Mouse (Mus musculus) MEL (cell line): ENCODE data around the gene Ap4b1. TPM values are rescaled to one million over a fixed set of nuclear protein-coding genes. Genes with fewer than 3 reads are reported as not detected.

ENCODE experiments used
- DNase-seq: peaks from one replicate; pipeline ENCODE4 v3.0.0; 2011; ENCODE audit warnings: low read depth, low spot score
- H3K27ac ChIP-seq: 2 replicates; pipeline ENCODE4 v1.5.1; 2012; ENCODE audit warnings: low read depth, mild to moderate bottlenecking, control low read depth, low read length, moderate library complexity; ENCODE audit not compliant: control insufficient read depth
- H3K27me3 ChIP-seq, 2 experiments: fragments of 150-350 bp in 1 of 2; sonication (generic) in 1 of 2; 2 replicates each; pipeline ENCODE4 v1.6.1; 2012; ENCODE audit warnings: low read length in 2 of 2, mild to moderate bottlenecking in 2 of 2, improper control_type of control experiment in 1 of 2, moderate library complexity in 1 of 2; ENCODE audit not compliant: insufficient read depth in 2 of 2, control insufficient read depth in 1 of 2
- H3K36me3 ChIP-seq, 2 experiments: 2 replicates each; pipeline ENCODE4 v1.6.1; 2012 to 2014; ENCODE audit warnings: low read length in 2 of 2, improper control_type of control experiment in 1 of 2, inconsistent platforms in 1 of 2, mild to moderate bottlenecking in 1 of 2; ENCODE audit not compliant: insufficient read depth in 2 of 2, control insufficient read depth in 1 of 2
- H3K4me1 ChIP-seq, 2 experiments: fragments of 150-350 bp in 1 of 2; sonication (generic) in 1 of 2; 2 replicates each; pipeline ENCODE4 v1.6.1; 2012; ENCODE audit warnings: low read length in 2 of 2, improper control_type of control experiment in 1 of 2, mild to moderate bottlenecking in 1 of 2; ENCODE audit not compliant: insufficient read depth in 2 of 2, control insufficient read depth in 1 of 2
- H3K4me3 ChIP-seq, 2 experiments: fragments of 150-350 bp in 1 of 2; sonication (generic) in 1 of 2; 2 replicates each; pipeline ENCODE4 v1.5.1; 2012; ENCODE audit warnings: low read depth in 2 of 2, low read length in 2 of 2, mild to moderate bottlenecking in 2 of 2, moderate library complexity in 2 of 2, control low read depth in 1 of 2, improper control_type of control experiment in 1 of 2; ENCODE audit not compliant: control insufficient read depth in 1 of 2, insufficient read depth in 1 of 2
- H3K79me2 ChIP-seq: 2 replicates; pipeline ENCODE4 v1.6.1; 2012; ENCODE audit warnings: mild to moderate bottlenecking, low read length, moderate library complexity; ENCODE audit not compliant: control insufficient read depth, poor library complexity, insufficient read depth
- H3K9ac ChIP-seq: 2 replicates; pipeline ENCODE4 v1.6.1; 2012; ENCODE audit warnings: low read depth, mild to moderate bottlenecking, control low read depth, low read length, moderate library complexity; ENCODE audit not compliant: control insufficient read depth, poor library complexity, severe bottlenecking
- H3K9me3 ChIP-seq: fragments of 150-350 bp; sonication (generic); replicated peaks from 2 replicates; pipeline ENCODE4 v1.6.1; 2012; ENCODE audit warnings: mild to moderate bottlenecking, low read length, improper control_type of control experiment, moderate library complexity; ENCODE audit not compliant: insufficient read depth
- BHLHE40 ChIP-seq: IDR thresholded peaks from 2 replicates; pipeline ENCODE4 v1.6.1; 2012; ENCODE audit warnings: low read depth, mild to moderate bottlenecking, inconsistent platforms, low read length, improper control_type of control experiment, borderline replicate concordance
- CHD1 ChIP-seq: IDR thresholded peaks from 2 replicates; pipeline ENCODE4 v1.6.1; 2012; ENCODE audit warnings: low read depth, mild to moderate bottlenecking, inconsistent platforms, low read length, improper control_type of control experiment
- CHD2 ChIP-seq: IDR thresholded peaks from 2 replicates; pipeline ENCODE4 v1.6.1; 2011; ENCODE audit warnings: low read length, improper control_type of control experiment
- CTCF ChIP-seq, 3 experiments: IDR thresholded peaks in 2 of 3; conservative IDR thresholded peaks in 1 of 3; 2 replicates each; pipeline ENCODE4 v1.5.1; 2011 to 2012; ENCODE audit warnings: low read length in 3 of 3, low read depth in 2 of 3, mild to moderate bottlenecking in 2 of 3, improper control_type of control experiment in 1 of 3, inconsistent platforms in 1 of 3, mixed read lengths in 1 of 3, moderate library complexity in 1 of 3; ENCODE audit not compliant: control insufficient read depth in 1 of 3, insufficient read depth in 1 of 3, poor library complexity in 1 of 3, severe bottlenecking in 1 of 3
- E2F4 ChIP-seq: IDR thresholded peaks from 2 replicates; pipeline ENCODE4 v1.6.1; 2011; ENCODE audit warnings: low read depth, low read length, improper control_type of control experiment, borderline replicate concordance
- ELF1 ChIP-seq: IDR thresholded peaks from 2 replicates; pipeline ENCODE4 v1.6.1; 2014; ENCODE audit warnings: low read depth, mild to moderate bottlenecking, inconsistent platforms, low read length, improper control_type of control experiment, moderate library complexity
- EP300 ChIP-seq, 2 experiments: IDR thresholded peaks; 2 replicates each; pipeline ENCODE4 v1.6.1; 2011; ENCODE audit warnings: improper control_type of control experiment in 2 of 2, low read length in 2 of 2, low read depth in 1 of 2, mild to moderate bottlenecking in 1 of 2
- GABPA ChIP-seq: IDR thresholded peaks from 2 replicates; pipeline ENCODE4 v1.6.1; 2012; ENCODE audit warnings: low read depth, mild to moderate bottlenecking, inconsistent platforms, low read length, improper control_type of control experiment, moderate library complexity
- HCFC1 ChIP-seq: IDR thresholded peaks from 2 replicates; pipeline ENCODE4 v1.6.1; 2012; ENCODE audit warnings: low read depth, mild to moderate bottlenecking, inconsistent platforms, low read length, improper control_type of control experiment, moderate library complexity
- JUND ChIP-seq: IDR thresholded peaks from 2 replicates; pipeline ENCODE4 v1.6.1; 2011; ENCODE audit warnings: low read depth, mild to moderate bottlenecking, improper control_type of control experiment, low read length
- KAT2A ChIP-seq: conservative IDR thresholded peaks from 2 replicates; pipeline ENCODE4 v1.6.1; 2012; ENCODE audit warnings: low read depth, low read length, improper control_type of control experiment, inconsistent platforms
- MAFK ChIP-seq: IDR thresholded peaks from 2 replicates; pipeline ENCODE4 v1.6.1; 2011; ENCODE audit warnings: low read depth, mild to moderate bottlenecking, low read length, improper control_type of control experiment, borderline replicate concordance
- MAZ ChIP-seq: IDR thresholded peaks from 2 replicates; pipeline ENCODE4 v1.6.1; 2012; ENCODE audit warnings: low read depth, mild to moderate bottlenecking, inconsistent platforms, low read length, improper control_type of control experiment
- MEF2A ChIP-seq: IDR thresholded peaks from 2 replicates; pipeline ENCODE4 v1.6.1; 2014; ENCODE audit warnings: low read depth, mild to moderate bottlenecking, inconsistent platforms, low read length, improper control_type of control experiment; ENCODE audit not compliant: poor library complexity, insufficient replicate concordance, severe bottlenecking; ENCODE audit errors: extremely low read depth
- MXI1 ChIP-seq: IDR thresholded peaks from 2 replicates; pipeline ENCODE4 v1.6.1; 2011; ENCODE audit warnings: mild to moderate bottlenecking, low read depth, low read length, improper control_type of control experiment
- MYB ChIP-seq: IDR thresholded peaks from 2 replicates; pipeline ENCODE4 v1.6.1; 2011; ENCODE audit warnings: mild to moderate bottlenecking, low read depth, low read length, improper control_type of control experiment
- NELFE ChIP-seq: IDR thresholded peaks from 2 replicates; pipeline ENCODE4 v1.6.1; 2011; ENCODE audit warnings: low read depth, low read length, improper control_type of control experiment
- NRF1 ChIP-seq: IDR thresholded peaks from 2 replicates; pipeline ENCODE4 v1.6.1; 2014; ENCODE audit warnings: low read depth, mild to moderate bottlenecking, inconsistent platforms, low read length, improper control_type of control experiment, moderate library complexity; ENCODE audit not compliant: poor library complexity, insufficient read depth, severe bottlenecking
- POLR2A ChIP-seq, 2 experiments: IDR thresholded peaks; 2 replicates each; pipeline ENCODE4 v1.6.1; 2011 to 2012; ENCODE audit warnings: low read length in 2 of 2, mild to moderate bottlenecking in 2 of 2, control low read depth in 1 of 2, improper control_type of control experiment in 1 of 2, low read depth in 1 of 2, moderate library complexity in 1 of 2; ENCODE audit not compliant: control insufficient read depth in 1 of 2, insufficient read depth in 1 of 2, poor library complexity in 1 of 2
- POLR2AphosphoS5 ChIP-seq: IDR thresholded peaks from 2 replicates; pipeline ENCODE4 v1.6.1; 2012; ENCODE audit warnings: low read depth, borderline replicate concordance, mild to moderate bottlenecking, inconsistent platforms, low read length, moderate library complexity, mixed read lengths
- RCOR1 ChIP-seq: IDR thresholded peaks from 2 replicates; pipeline ENCODE4 v1.6.1; 2012; ENCODE audit warnings: low read depth, mild to moderate bottlenecking, inconsistent platforms, low read length, improper control_type of control experiment
- TAL1 ChIP-seq: IDR thresholded peaks from 2 replicates; pipeline ENCODE4 v1.6.1; 2012; ENCODE audit warnings: mild to moderate bottlenecking, inconsistent platforms, low read length, moderate library complexity, mixed read lengths
- TCF12 ChIP-seq: IDR thresholded peaks from 2 replicates; pipeline ENCODE4 v1.6.1; 2014; ENCODE audit warnings: low read depth, mild to moderate bottlenecking, inconsistent platforms, low read length, improper control_type of control experiment, moderate library complexity
- UBTF ChIP-seq: IDR thresholded peaks from 2 replicates; pipeline ENCODE4 v1.6.1; 2012; ENCODE audit warnings: low read depth, mild to moderate bottlenecking, inconsistent platforms, low read length, improper control_type of control experiment, moderate library complexity, borderline replicate concordance; ENCODE audit not compliant: insufficient read depth
- ZMIZ1 ChIP-seq: IDR thresholded peaks from 2 replicates; pipeline ENCODE4 v1.6.1; 2012; ENCODE audit warnings: low read depth, mild to moderate bottlenecking, inconsistent platforms, low read length, improper control_type of control experiment, moderate library complexity
- ZNF384 ChIP-seq: IDR thresholded peaks from 2 replicates; pipeline ENCODE4 v1.6.1; 2012; ENCODE audit warnings: low read depth, mild to moderate bottlenecking, inconsistent platforms, low read length, improper control_type of control experiment
- polyA plus RNA-seq, 2 experiments: library from polyadenylated mRNA; stranded (reverse) in 1 of 2; unstranded in 1 of 2; fragments of >175 nt in 1 of 2; fragments of >200 nt in 1 of 2; gene quantifications; 2 replicates each; pipeline versions ENCODE4 v1.2.1 to v1.2.4; 2012; ENCODE audit warnings: low replicate concordance in 2 of 2, low read depth in 1 of 2; ENCODE audit not compliant: insufficient read length in 2 of 2, insufficient read depth in 1 of 2, missing spikeins in 1 of 2
- total RNA-seq: library from RNA; depleted of rRNA; stranded (reverse); fragments of 300-350 nt; gene quantifications from 2 replicates; pipeline ENCODE4 v1.2.3, GENCODE M21; 2012

The Ap4b1 gene
- total and polyA plus RNA-seq, 3 experiments: 15.1 to 20.2 TPM; not detected in 1

GRCm38 (mm10) chr3:103773508-103773907, 35.8 kb upstream of the Ap4b1 start:
- peak overlapping the region; percentile 7; the same call in 1 of the 2 replicates for H3K27ac ChIP-seq
- H3K9ac ChIP-seq: no peak overlapping the region

GRCm38 (mm10) chr3:103774009-103774408, 35.3 kb upstream of the Ap4b1 start:
- H3K27ac ChIP-seq: no peak overlapping the region
- no peak overlapping the region for H3K9ac ChIP-seq
- DNase-seq: no peak
- H3K4me3 ChIP-seq: no peak overlapping the region
- H3K79me2 ChIP-seq: peaks cover 16% of the 10 kb centered on the region
- H3K27me3 ChIP-seq: no peaks in the 10 kb centered on the region
- H3K36me3 ChIP-seq: peaks cover 5 to 10% of the 10 kb centered on the region in 2 experiments
- TF ChIP-seq NRF1: no peak
- no peak for TF ChIP-seq GABPA
- no peak for TF ChIP-seq EP300 (IDR thresholded peaks at IDR 0.05; ENCODE audit: low read depth in 1 of 2, low read length in 2 of 2)
- TF ChIP-seq ZMIZ1: no peak
- no peak for TF ChIP-seq NELFE
- TF ChIP-seq CTCF (IDR thresholded peaks at IDR 0.05 in 2 of 3, conservative IDR thresholded peaks at IDR 0.05 in 1 of 3; ENCODE audit: control insufficient read depth in 1 of 3, insufficient read depth in 1 of 3, low read depth in 2 of 3, low read length in 3 of 3, poor library complexity in 1 of 3, severe bottlenecking in 1 of 3): no peak
- TF ChIP-seq MEF2A: no peak
- TF ChIP-seq KAT2A: no peak
- no peak for TF ChIP-seq BHLHE40
- no peak for TF ChIP-seq MAZ
- no peak for TF ChIP-seq HCFC1
- no peak for TF ChIP-seq TCF12
- no peak for TF ChIP-seq TAL1
- TF ChIP-seq CHD1: no peak
- no peak for TF ChIP-seq MXI1
- no peak for TF ChIP-seq MYB
- TF ChIP-seq UBTF: no peak
- no peak for TF ChIP-seq ELF1
- H3K4me1 ChIP-seq: peaks cover 0 to 4% of the 10 kb centered on the region in 2 experiments; a peak in 1 of 4 replicates
- H3K9me3 ChIP-seq: no peaks in the 10 kb centered on the region

More at GRCm38 (mm10) chr3:103773508-103773907, 35.8 kb upstream of the Ap4b1 start:
- H3K36me3 ChIP-seq: peaks cover 5 to 11% of the 10 kb centered on the region in 2 experiments
- H3K9me3 ChIP-seq: no peaks in the 10 kb centered on the region
- no peaks in the 10 kb centered on the region for H3K27me3 ChIP-seq
- H3K79me2 ChIP-seq: peaks cover 12% of the 10 kb centered on the region; the same call in 1 of the 2 replicates
- TF ChIP-seq MAZ (no peak), TAL1 (no peak), JUND (no peak), MAFK (no peak), ZMIZ1 (no peak), ZNF384 (no peak), POLR2A (IDR thresholded peaks at IDR 0.05; ENCODE audit: control insufficient read depth in 1 of 2, insufficient read depth in 1 of 2, low read depth in 1 of 2, low read length in 2 of 2, poor library complexity in 1 of 2) (no peak), MEF2A (no peak), POLR2AphosphoS5 (no peak), RCOR1 (no peak), TCF12 (no peak), E2F4 (no peak), CHD2 (no peak), MYB (no peak)
- peaks cover 0 to 4% of the 10 kb centered on the region in 2 experiments; a peak in 1 of 4 replicates for H3K4me1 ChIP-seq
- H3K4me3 ChIP-seq: no peak overlapping the region
- DNase-seq: no peak
